Mouse (Mus musculus): ENCODE results near the gene Vmn1r2. TPM values are rescaled to one million over a fixed set of nuclear protein-coding genes. Genes with fewer than 3 reads are reported as not detected.
"Not testable (repeated sequence)": the region's sequence is repeated elsewhere in the genome, so short reads cannot be mapped to it uniquely, and the experiment has no call there.

Vmn1r2 gene
- polyA plus RNA-seq (2015; fragmentation: Nextera tagmentation; extraction: Ambion mirVana): not detected in 2 replicates

DNA sequence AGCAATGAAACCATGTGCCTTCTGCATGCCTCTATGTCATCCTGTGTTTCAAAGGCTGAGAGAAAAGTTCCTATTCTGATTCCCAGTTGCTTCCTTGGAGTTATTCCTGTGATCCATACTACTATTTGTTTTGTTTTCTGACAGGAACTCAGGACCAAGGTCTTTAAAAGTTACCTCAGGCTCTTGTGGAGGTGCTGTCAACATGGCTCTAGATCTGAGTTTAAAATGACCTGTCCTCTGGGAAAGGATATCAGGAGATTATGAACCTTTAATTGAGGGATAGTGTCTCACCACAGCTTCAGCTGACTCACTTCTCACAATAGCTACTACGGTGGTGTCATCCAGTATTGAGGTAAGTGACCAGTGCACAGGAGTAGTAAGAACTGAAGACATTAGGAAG, at the start of gene Vmn1r2:
TSS of gene Vmn1r2 (plus strand) at position 301 of the 400 bp plus-strand sequence.
- H3K9me3 ChIP-seq (replicated peaks; ENCODE audit: control insufficient read depth, low read length); H3K4me1 ChIP-seq (ENCODE audit: control insufficient read depth, insufficient read depth, low read length); H3K4me3 ChIP-seq (replicated peaks; ENCODE audit: low read length); ATAC-seq (ENCODE audit: insufficient read depth, low FRiP score); H3K27ac ChIP-seq (ENCODE audit: low read length); H3K36me3 ChIP-seq (ENCODE audit: control insufficient read depth, insufficient read depth, low read length); H3K9ac ChIP-seq (ENCODE audit: low read length); H3K27me3 ChIP-seq (ENCODE audit: control insufficient read depth, insufficient read depth, low read length); H3K4me2 ChIP-seq (ENCODE audit: low read depth, low read length): not testable (repeated sequence)
- no CpG with 5 or more reads among the region's 1 CpGs for WGBS

DNA sequence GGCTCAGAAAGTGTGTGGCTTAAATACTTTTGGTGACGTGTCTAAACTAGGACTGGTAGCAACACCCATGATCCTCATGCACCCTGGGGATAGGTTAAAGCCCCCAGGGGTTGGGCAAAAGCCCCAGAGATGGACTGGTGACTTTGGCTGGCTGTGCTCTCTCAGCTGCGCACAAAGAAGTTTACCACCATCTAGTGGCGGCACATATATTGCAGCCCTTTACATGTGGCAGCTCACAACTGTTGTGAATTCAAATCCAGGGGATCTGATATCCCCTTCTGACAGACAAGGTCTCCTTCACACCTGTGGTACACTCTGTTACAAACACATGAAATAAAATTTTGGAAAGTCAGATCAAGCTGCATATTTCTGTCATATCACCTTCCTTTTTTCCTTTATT, 19.2 kb upstream of the Vmn1r2 start:
- H3K36me3 ChIP-seq (ENCODE audit: control insufficient read depth, insufficient read depth, low read length); ATAC-seq (ENCODE audit: insufficient read depth, low FRiP score); H3K4me2 ChIP-seq (ENCODE audit: low read depth, low read length); H3K27me3 ChIP-seq (ENCODE audit: control insufficient read depth, insufficient read depth, low read length); H3K4me1 ChIP-seq (ENCODE audit: control insufficient read depth, insufficient read depth, low read length); H3K4me3 ChIP-seq (replicated peaks; ENCODE audit: low read length); H3K9ac ChIP-seq (ENCODE audit: low read length); H3K27ac ChIP-seq (ENCODE audit: low read length); H3K9me3 ChIP-seq (replicated peaks; ENCODE audit: control insufficient read depth, low read length): not testable (repeated sequence)
- no CpG with 5 or more reads among the region's 3 CpGs for WGBS

DNA sequence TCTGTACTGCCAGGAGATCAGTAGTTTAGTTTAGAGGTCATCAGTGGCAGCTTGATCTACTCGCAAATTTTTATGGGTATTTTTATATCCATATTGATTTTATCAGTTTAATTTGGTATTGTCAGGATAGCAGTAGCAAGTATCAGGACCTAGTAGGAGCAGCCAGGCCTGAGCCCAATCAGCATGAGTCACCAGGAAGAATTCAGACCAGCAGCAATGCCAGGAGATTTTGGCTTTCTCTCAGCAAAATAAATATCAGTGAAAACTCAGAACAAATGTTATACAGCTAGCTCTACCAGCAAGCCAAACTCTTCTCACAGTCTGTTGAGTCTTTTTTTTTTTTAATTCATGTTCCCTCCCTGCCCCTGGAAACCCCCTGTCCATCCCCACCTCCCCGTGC, 13.8 kb upstream of the Vmn1r2 start:
- H3K36me3 ChIP-seq (ENCODE audit: control insufficient read depth, insufficient read depth, low read length): not testable (repeated sequence)
- 68% methylated on average over 2 of the region's 2 CpGs for WGBS

DNA sequence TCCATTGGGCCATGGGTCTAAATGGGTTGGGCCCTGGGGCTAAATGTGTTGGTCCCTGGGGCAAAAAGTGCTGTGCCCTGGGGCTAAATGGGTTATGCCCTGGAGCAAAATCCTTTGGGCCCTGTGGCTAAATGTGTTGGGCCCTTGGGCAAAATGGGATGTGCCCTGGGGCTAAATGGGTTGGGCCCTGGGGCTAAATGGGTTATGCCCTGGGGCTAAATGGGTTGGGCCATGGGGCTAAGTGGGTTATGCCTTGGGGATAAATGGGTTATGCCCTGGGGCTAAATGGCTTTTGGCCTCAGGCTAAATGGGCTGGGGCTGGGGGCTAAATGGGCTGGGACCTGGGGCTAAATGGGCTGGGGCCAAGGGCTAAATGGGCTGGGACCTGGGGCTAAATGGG, 2.7 kb upstream of the Vmn1r2 start:
- not testable (repeated sequence) for H3K27me3 ChIP-seq (ENCODE audit: control insufficient read depth, insufficient read depth, low read length); H3K4me1 ChIP-seq (ENCODE audit: control insufficient read depth, insufficient read depth, low read length)

More for the DNA sequence above, 13.8 kb upstream of the Vmn1r2 start:
- not testable (repeated sequence) for H3K4me3 ChIP-seq (replicated peaks; ENCODE audit: low read length); H3K9me3 ChIP-seq (replicated peaks; ENCODE audit: control insufficient read depth, low read length); H3K27me3 ChIP-seq (ENCODE audit: control insufficient read depth, insufficient read depth, low read length); H3K27ac ChIP-seq (ENCODE audit: low read length); ATAC-seq (ENCODE audit: insufficient read depth, low FRiP score); H3K4me2 ChIP-seq (ENCODE audit: low read depth, low read length); H3K9ac ChIP-seq (ENCODE audit: low read length); H3K4me1 ChIP-seq (ENCODE audit: control insufficient read depth, insufficient read depth, low read length)

DNA sequence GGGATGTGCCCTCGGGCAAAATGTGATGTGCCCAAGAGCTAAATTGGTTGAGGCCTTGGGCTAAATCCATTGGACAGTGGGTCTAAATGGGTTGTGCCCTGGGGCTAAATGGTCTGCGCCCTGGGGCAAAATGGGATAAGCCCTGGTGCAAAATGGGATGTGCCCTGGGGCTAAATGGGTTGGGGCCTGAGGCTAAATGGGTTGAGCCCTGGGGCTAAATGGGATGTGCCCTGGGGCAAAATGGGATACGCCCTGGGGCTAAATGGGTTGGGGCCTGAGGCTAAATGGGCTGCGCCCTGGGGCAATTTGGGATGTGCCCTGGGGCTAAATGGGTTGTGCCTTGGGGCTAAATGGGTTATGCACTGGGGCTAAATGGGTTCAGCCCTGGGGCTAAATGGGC, 2.1 kb upstream of the Vmn1r2 start:
- Histone ChIP-seq H3K27me3 (ENCODE audit: control insufficient read depth, insufficient read depth, low read length) (no peaks in the 10 kb centered on the region), H3K27ac (ENCODE audit: low read length) (no peak overlapping the region), H3K9ac (ENCODE audit: low read length) (no peak overlapping the region), H3K9me3 (replicated peaks; ENCODE audit: control insufficient read depth, low read length) (no peaks in the 10 kb centered on the region), H3K36me3 (ENCODE audit: control insufficient read depth, insufficient read depth, low read length) (no peaks in the 10 kb centered on the region), H3K4me3 (replicated peaks; ENCODE audit: low read length) (no peak overlapping the region), H3K4me1 (ENCODE audit: control insufficient read depth, insufficient read depth, low read length) (no peaks in the 10 kb centered on the region), H3K4me2 (ENCODE audit: low read depth, low read length) (no peak overlapping the region)
- WGBS: 90% methylated on average over 4 of the region's 4 CpGs
- no peak for ATAC-seq (ENCODE audit: insufficient read depth, low FRiP score)

More for the DNA sequence above, 2.7 kb upstream of the Vmn1r2 start:
- H3K27ac ChIP-seq (ENCODE audit: low read length); H3K36me3 ChIP-seq (ENCODE audit: control insufficient read depth, insufficient read depth, low read length); H3K9ac ChIP-seq (ENCODE audit: low read length); H3K9me3 ChIP-seq (replicated peaks; ENCODE audit: control insufficient read depth, low read length); H3K4me3 ChIP-seq (replicated peaks; ENCODE audit: low read length); H3K4me2 ChIP-seq (ENCODE audit: low read depth, low read length); ATAC-seq (ENCODE audit: insufficient read depth, low FRiP score): not testable (repeated sequence)

DNA sequence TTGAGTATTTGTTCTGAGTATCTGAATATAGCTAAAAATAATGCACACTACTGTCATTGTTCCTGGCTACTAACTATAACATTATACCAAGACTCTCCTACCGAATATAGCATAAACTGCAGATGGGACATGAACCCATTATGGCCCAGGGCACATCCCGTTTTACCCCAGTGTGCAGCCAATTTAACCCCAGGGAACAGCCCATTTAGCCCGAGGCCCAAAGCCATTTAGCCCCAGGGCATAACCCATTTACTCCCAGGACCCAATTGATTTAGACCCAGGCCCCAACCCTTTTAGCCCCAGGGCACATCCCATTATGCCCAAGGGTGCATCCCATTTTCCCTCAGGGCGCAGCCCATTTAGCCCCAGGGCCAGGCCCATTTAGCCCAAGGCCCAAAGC, 7.5 kb downstream of the Vmn1r2 start:
- H3K4me2 ChIP-seq (ENCODE audit: low read depth, low read length); ATAC-seq (ENCODE audit: insufficient read depth, low FRiP score); H3K27ac ChIP-seq (ENCODE audit: low read length); H3K4me3 ChIP-seq (replicated peaks; ENCODE audit: low read length); H3K36me3 ChIP-seq (ENCODE audit: control insufficient read depth, insufficient read depth, low read length); H3K9me3 ChIP-seq (replicated peaks; ENCODE audit: control insufficient read depth, low read length); H3K4me1 ChIP-seq (ENCODE audit: control insufficient read depth, insufficient read depth, low read length); H3K9ac ChIP-seq (ENCODE audit: low read length); H3K27me3 ChIP-seq (ENCODE audit: control insufficient read depth, insufficient read depth, low read length): not testable (repeated sequence)
- WGBS: 74% methylated on average over 4 of the region's 4 CpGs

GRCm38 (mm10) chr4:3175756-3176155, 8.6 kb downstream of the Vmn1r2 start:
- not testable (repeated sequence) for H3K27ac ChIP-seq (ENCODE audit: low read length); H3K4me2 ChIP-seq (ENCODE audit: low read depth, low read length); H3K9ac ChIP-seq (ENCODE audit: low read length); H3K36me3 ChIP-seq (ENCODE audit: control insufficient read depth, insufficient read depth, low read length); ATAC-seq (ENCODE audit: insufficient read depth, low FRiP score); H3K9me3 ChIP-seq (replicated peaks; ENCODE audit: control insufficient read depth, low read length); H3K4me1 ChIP-seq (ENCODE audit: control insufficient read depth, insufficient read depth, low read length); H3K4me3 ChIP-seq (replicated peaks; ENCODE audit: low read length); H3K27me3 ChIP-seq (ENCODE audit: control insufficient read depth, insufficient read depth, low read length)
- WGBS: 92% methylated on average over 4 of the region's 8 CpGs

DNA sequence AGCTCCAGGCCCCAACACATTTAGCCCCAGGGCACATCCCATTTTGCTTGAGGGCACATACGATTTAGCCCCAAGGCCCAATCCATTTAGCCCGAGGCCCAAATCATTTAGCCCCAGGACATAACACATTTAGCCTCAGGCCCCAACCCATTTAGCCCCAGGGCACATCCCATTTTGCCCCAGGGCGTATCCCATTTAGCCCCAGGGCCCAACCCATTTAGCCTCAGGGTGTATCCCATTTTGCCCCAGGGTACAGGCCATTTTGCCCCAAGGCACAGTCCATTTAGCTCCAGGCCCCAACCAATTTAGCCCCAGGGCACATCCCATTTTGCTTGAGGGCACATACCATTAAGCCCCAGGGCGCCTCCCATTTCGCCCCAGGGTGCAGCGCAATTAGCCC, 9.1 kb downstream of the Vmn1r2 start:
- 91% methylated on average over 6 of the region's 6 CpGs for WGBS

DNA sequence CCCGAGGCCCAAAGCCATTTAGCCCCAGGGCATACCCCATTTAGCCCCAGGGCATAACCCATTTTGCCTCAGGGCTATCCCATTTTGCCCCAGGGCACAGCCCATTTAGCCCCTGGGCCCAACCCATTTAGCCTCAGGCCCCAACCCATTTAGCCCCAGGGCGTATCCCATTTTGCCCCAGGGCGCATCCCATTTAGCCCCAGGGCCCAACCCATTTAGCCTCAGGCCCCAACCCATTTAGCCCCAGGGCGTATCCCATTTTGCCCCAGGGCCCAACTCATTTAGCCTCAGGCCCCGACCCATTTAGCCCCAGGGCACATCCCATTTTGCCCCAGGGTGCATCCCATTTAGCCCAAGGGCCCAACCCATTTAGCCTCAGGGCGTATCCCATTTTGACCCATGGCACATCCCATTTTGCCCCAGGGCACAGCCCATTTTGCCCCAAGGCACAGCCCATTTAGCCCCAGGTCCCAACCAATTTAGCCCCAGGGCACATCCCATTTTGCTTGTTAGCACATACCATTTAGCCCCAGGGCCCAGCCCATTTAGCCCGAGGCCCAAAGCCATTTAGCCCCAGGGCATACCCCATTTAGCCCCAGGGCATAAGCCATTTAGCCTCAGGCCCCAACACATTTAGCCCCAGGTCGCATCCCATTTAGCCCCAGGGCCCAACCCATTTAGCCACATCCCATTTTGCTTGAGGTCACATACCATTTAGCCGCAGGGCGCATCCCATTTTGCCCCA, 9.8 kb downstream of the Vmn1r2 start:
- H3K9me3 ChIP-seq (replicated peaks; ENCODE audit: control insufficient read depth, low read length); H3K9ac ChIP-seq (ENCODE audit: low read length); H3K4me3 ChIP-seq (replicated peaks; ENCODE audit: low read length); H3K27ac ChIP-seq (ENCODE audit: low read length); H3K27me3 ChIP-seq (ENCODE audit: control insufficient read depth, insufficient read depth, low read length); H3K4me2 ChIP-seq (ENCODE audit: low read depth, low read length); H3K36me3 ChIP-seq (ENCODE audit: control insufficient read depth, insufficient read depth, low read length); H3K4me1 ChIP-seq (ENCODE audit: control insufficient read depth, insufficient read depth, low read length); ATAC-seq (ENCODE audit: insufficient read depth, low FRiP score): not testable (repeated sequence)
- WGBS: 89% methylated on average over 10 of the region's 10 CpGs

More for the DNA sequence above, 9.1 kb downstream of the Vmn1r2 start:
- not testable (repeated sequence) for H3K27me3 ChIP-seq (ENCODE audit: control insufficient read depth, insufficient read depth, low read length); H3K4me3 ChIP-seq (replicated peaks; ENCODE audit: low read length); H3K27ac ChIP-seq (ENCODE audit: low read length); H3K4me1 ChIP-seq (ENCODE audit: control insufficient read depth, insufficient read depth, low read length); H3K4me2 ChIP-seq (ENCODE audit: low read depth, low read length); H3K36me3 ChIP-seq (ENCODE audit: control insufficient read depth, insufficient read depth, low read length); H3K9me3 ChIP-seq (replicated peaks; ENCODE audit: control insufficient read depth, low read length); ATAC-seq (ENCODE audit: insufficient read depth, low FRiP score); H3K9ac ChIP-seq (ENCODE audit: low read length)
